Mouse (Mus musculus) forebrain, postnatal 0 days (tissue): ENCODE data around the gene Hjurp. TPM values are rescaled to one million over a fixed set of nuclear protein-coding genes. Genes with fewer than 3 reads are reported as not detected.

Experiments
- ATAC-seq: fragments of 200-750 bp; cut with Nextera tagmentation; 2 replicates; pipeline ENCODE4 v1.8.0; 2017; ENCODE audit warnings: mild to moderate bottlenecking, moderate library complexity
- DNase-seq: peaks from one replicate; pipeline ENCODE4 v3.0.0-alpha.2; 2015
- H3K27ac ChIP-seq: fragments of 300-500 bp; sonication (generic); 2 replicates; pipeline ENCODE4 v1.5.1; 2014; ENCODE audit warnings: low read depth, mild to moderate bottlenecking, antibody characterized with exemption, low read length, moderate library complexity, mixed read lengths
- H3K27me3 ChIP-seq: fragments of 300-500 bp; sonication (generic); 2 replicates; pipeline ENCODE4 v1.6.1; 2014; ENCODE audit warnings: mild to moderate bottlenecking, low read length, mixed read lengths; ENCODE audit not compliant: insufficient read depth
- H3K36me3 ChIP-seq: fragments of 300-500 bp; sonication (generic); 2 replicates; pipeline ENCODE4 v1.6.1; 2014; ENCODE audit warnings: mild to moderate bottlenecking, moderate library complexity; ENCODE audit not compliant: insufficient read depth
- H3K4me1 ChIP-seq: fragments of 300-500 bp; sonication (generic); 2 replicates; pipeline ENCODE4 v1.6.1; 2014; ENCODE audit warnings: antibody characterized with exemption; ENCODE audit not compliant: insufficient read depth
- H3K4me2 ChIP-seq: fragments of 300-500 bp; sonication (generic); 2 replicates; pipeline ENCODE4 v1.6.1; 2014; ENCODE audit warnings: low read depth, mild to moderate bottlenecking, moderate library complexity
- H3K4me3 ChIP-seq: fragments of 300-500 bp; sonication (generic); 2 replicates; pipeline ENCODE4 v1.5.1; 2014; ENCODE audit warnings: low read depth, low read length, mixed read lengths
- H3K9ac ChIP-seq: fragments of 300-500 bp; sonication (generic); 2 replicates; pipeline ENCODE4 v1.6.1; 2014; ENCODE audit warnings: mild to moderate bottlenecking
- H3K9me3 ChIP-seq: fragments of 300-500 bp; sonication (generic); 2 replicates; pipeline ENCODE4 v1.6.1; 2016; ENCODE audit warnings: low read length
- CTCF ChIP-seq: sonication (generic); IDR thresholded peaks from 2 replicates; pipeline ENCODE4 v1.5.1; 2016; ENCODE audit warnings: antibody characterized with exemption, control low read depth, low read depth
- WGBS: fragments of 180-500 bp; shearing (Covaris S2); extraction: QIAGEN DNeasy Blood & Tissue Kit; methylation state at CpG from one replicate; pipeline ENCODE4 v1.1.7; 2014; 5-methylcytosine and 5-hydroxymethylcytosine counted together
- polyA plus RNA-seq: library from polyadenylated mRNA; unstranded; fragments of >200 nt; fragmentation: Nextera tagmentation; extraction: Ambion mirVana; gene quantifications from 2 replicates; pipeline ENCODE4 v1.2.1, GENCODE M21; 2015
- total RNA-seq: library from RNA; depleted of rRNA; stranded (reverse); fragments of >200 nt; gene quantifications from 2 replicates; pipeline ENCODE4 v1.2.3, GENCODE M21; 2014

The Hjurp gene
- total and polyA plus RNA-seq, 2 experiments from 2014 or later = 40.0 to 88.0 TPM

GRCm38 (mm10) chr1:88259643-88260024 lies 17.8 kb downstream of the Hjurp start:
- Histone ChIP-seq H3K4me2 (no peak overlapping the region), H3K27me3 (no peaks in the 10 kb centered on the region), H3K4me1 (no peaks in the 10 kb centered on the region), H3K27ac (no peak overlapping the region), H3K36me3 (peaks cover 56% of the 10 kb centered on the region), H3K9me3 (peaks cover 35% of the 10 kb centered on the region), H3K9ac (no peak overlapping the region), H3K4me3 (no peak overlapping the region)
- TF ChIP-seq CTCF = no peak
- 79% methylated on average over 4 of the region's 4 CpGs for WGBS
- ATAC-seq (0 out of 2 replicates have a peak, but pooled peaks have one; percentile 2), DNase-seq (no peak)

- no peak overlapping the region for H3K27ac ChIP-seq
- H3K4me2 ChIP-seq = no peak overlapping the region
- no peaks in the 10 kb centered on the region for H3K27me3 ChIP-seq
- WGBS = 81% methylated on average over 8 of the region's 8 CpGs
- H3K4me3 ChIP-seq = no peak overlapping the region
- peaks cover 40% of the 10 kb centered on the region for H3K9me3 ChIP-seq
- DNase-seq (no peak), ATAC-seq (0 out of 2 replicates have a peak, but pooled peaks have one; percentile 1)
- no peaks in the 10 kb centered on the region for H3K4me1 ChIP-seq
- peak overlapping the region; percentile 0; the same call in 1 of the 2 replicates for H3K9ac ChIP-seq
- no peak for TF ChIP-seq CTCF
- peaks cover 50% of the 10 kb centered on the region for H3K36me3 ChIP-seq
Measured at GRCm38 (mm10) chr1:88258881-88259642, 18.4 kb downstream of the Hjurp start.

- ATAC-seq (no peak), DNase-seq (no peak)
- H3K4me2 ChIP-seq = no peak overlapping the region
- whole genome bisulfite sequencing = 68% methylated on average over 6 of the region's 6 CpGs
- H3K9ac ChIP-seq = no peak overlapping the region
- TF ChIP-seq CTCF = no peak
- no peak overlapping the region for H3K4me3 ChIP-seq
- peaks cover 47% of the 10 kb centered on the region for H3K9me3 ChIP-seq
- H3K36me3 ChIP-seq = peaks cover 43% of the 10 kb centered on the region
- no peaks in the 10 kb centered on the region for H3K27me3 ChIP-seq
- H3K27ac ChIP-seq = no peak overlapping the region
- H3K4me1 ChIP-seq = no peaks in the 10 kb centered on the region
Measured at GRCm38 (mm10) chr1:88258361-88258760, 19.1 kb downstream of the Hjurp start.

GRCm38 (mm10) chr1:88257681-88258080 lies 19.8 kb downstream of the Hjurp start:
- Histone ChIP-seq H3K4me2 (no peak overlapping the region), H3K9me3 (peaks cover 53% of the 10 kb centered on the region), H3K9ac (no peak overlapping the region), H3K27me3 (no peaks in the 10 kb centered on the region), H3K27ac (no peak overlapping the region), H3K36me3 (peaks cover 36% of the 10 kb centered on the region), H3K4me1 (no peaks in the 10 kb centered on the region), H3K4me3 (no peak overlapping the region)
- no peak for TF ChIP-seq CTCF
- no peak for ATAC-seq
- 79% methylated on average over 6 of the region's 6 CpGs for WGBS
- no peak for DNase-seq

DNA sequence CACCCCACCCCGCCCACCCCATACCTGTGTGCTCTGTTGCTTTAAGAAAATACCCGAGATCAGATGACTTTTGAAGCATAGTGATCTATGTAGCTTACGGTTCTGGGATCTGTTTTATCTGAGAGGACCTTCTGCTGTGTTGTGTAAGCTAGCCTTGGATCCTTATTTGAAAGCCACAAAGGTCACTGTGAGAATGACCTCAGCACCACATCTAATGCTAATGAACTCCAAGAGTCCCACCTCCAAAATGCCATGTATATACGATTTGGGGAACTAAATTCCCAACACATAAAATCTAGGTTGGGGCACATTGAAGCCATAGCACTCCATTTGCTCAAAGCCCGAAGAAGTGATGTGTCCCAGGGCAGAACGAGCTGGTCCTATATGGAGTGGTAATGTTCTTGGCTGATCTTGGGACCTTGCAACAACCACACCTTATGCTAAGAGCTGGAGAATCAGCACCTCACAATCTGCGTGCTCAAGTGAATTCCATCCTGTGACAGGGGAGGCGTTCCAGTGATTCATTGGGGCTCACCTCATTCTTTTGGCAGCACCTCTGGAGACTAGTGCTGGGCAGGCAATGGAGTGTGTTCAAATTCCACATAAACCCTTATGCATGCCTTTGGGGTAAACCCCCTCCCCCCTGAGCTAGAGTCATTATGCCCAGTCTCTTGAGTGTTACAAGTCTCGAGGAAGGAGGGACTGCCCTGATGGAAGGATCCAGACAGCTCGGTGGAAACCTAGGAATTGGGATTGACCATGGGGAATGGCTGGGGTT lies 20.4 kb downstream of the Hjurp start:
- no peak for TF ChIP-seq CTCF
- Histone ChIP-seq H3K4me1 (no peaks in the 10 kb centered on the region), H3K9me3 (peaks cover 59% of the 10 kb centered on the region), H3K4me2 (no peak overlapping the region), H3K27me3 (no peaks in the 10 kb centered on the region), H3K27ac (no peak overlapping the region), H3K36me3 (peaks cover 30% of the 10 kb centered on the region), H3K9ac (no peak overlapping the region), H3K4me3 (no peak overlapping the region)
- 81% methylated on average over 10 of the region's 10 CpGs for WGBS
- DNase-seq (no peak), ATAC-seq (no peak)

- DNase-seq (no peak), ATAC-seq (no peak)
- Histone ChIP-seq H3K4me1 (no peaks in the 10 kb centered on the region), H3K27me3 (no peaks in the 10 kb centered on the region), H3K4me2 (no peak overlapping the region), H3K9ac (no peak overlapping the region), H3K36me3 (peaks cover 21% of the 10 kb centered on the region), H3K4me3 (no peak overlapping the region), H3K27ac (no peak overlapping the region), H3K9me3 (peaks cover 65% of the 10 kb centered on the region)
- TF ChIP-seq CTCF = no peak
- WGBS = 80% methylated on average over 13 of the region's 13 CpGs
Measured at GRCm38 (mm10) chr1:88255989-88256754, 21.3 kb downstream of the Hjurp start.
